ENCODE assay signal across 8 mouse cellular contexts in the genomic region with DNA sequence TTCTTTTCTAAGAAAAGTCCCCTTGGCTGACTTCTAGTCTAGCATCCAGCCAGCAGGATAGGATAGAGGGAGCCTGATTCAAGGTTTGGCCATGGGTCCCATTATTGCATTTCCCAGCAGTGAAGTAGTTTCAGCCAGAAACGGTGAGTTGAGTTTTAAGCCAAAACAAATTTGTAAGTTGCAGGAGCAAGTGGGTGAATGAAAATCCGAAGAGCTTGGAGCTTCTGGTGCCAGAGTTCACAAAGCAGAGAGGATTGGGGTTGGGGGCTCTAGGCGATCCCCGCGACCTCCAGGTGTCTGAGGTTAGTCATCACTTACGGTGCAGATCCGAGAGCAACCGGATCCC. TPM values are rescaled to one million over a fixed set of nuclear protein-coding genes. Genes with fewer than 3 reads are reported as not detected.
A peak's percentile ranks its signal among the peaks of the same experiment; 100 is the strongest.
DNase-seq lines count a peak whose midpoint lies in the region; ATAC-seq lines count a peak whose summit lies in the region.

No protein-coding gene starts in this region.

- peaks cover 72% of the 10 kb centered on the region for H3K27me3 ChIP-seq in heart, embryonic 14.5 days (ENCODE audit: control insufficient read depth, insufficient read depth, low read length)
- peaks cover 76% of the 10 kb centered on the region for H3K27me3 ChIP-seq in embryonic facial prominence, embryonic 10.5 days (replicated peaks; ENCODE audit: low read depth, poor library complexity, severe bottlenecking)
- H3K27me3 ChIP-seq in hindbrain, embryonic 12.5 days, result peaks cover 70% of the 10 kb centered on the region
- peaks cover 69% of the 10 kb centered on the region for H3K27me3 ChIP-seq in midbrain, embryonic 14.5 days (ENCODE audit: control insufficient read depth, insufficient read depth, low read length)

- DNase-seq in heart, adult 8-10 months (ENCODE audit: low spot score), result no peak
- no peak for DNase-seq in embryonic facial prominence, embryonic 10.5 days (ENCODE audit: low spot score)
- no peak for DNase-seq in midbrain, embryonic 14.5 days
- DNase-seq in thymus, postnatal 4 days, result no peak
- no peak for DNase-seq in thymus, postnatal 0 days (ENCODE audit: low spot score)

- ATAC-seq in heart, embryonic 14.5 days (ENCODE audit: insufficient number of reproducible peaks, insufficient read depth, low FRiP score, low read depth), result no peak
- ATAC-seq in hindbrain, embryonic 12.5 days (ENCODE audit: low FRiP score), result no peak
- no peak for ATAC-seq in midbrain, embryonic 14.5 days (ENCODE audit: low FRiP score, low TSS enrichment)
- ATAC-seq in CD4-positive, CD25-positive, alpha-beta regulatory T cell, adult 4 months, result no peak

- peaks cover 3% of the 10 kb centered on the region; the same call in 1 of the 2 replicates for H3K9me3 ChIP-seq in heart, embryonic 14.5 days (ENCODE audit: control insufficient read depth, low read length)
- H3K9me3 ChIP-seq in embryonic facial prominence, embryonic 10.5 days, result peaks cover 6% of the 10 kb centered on the region; the same call in 1 of the 2 replicates
- peaks cover 11% of the 10 kb centered on the region for H3K9me3 ChIP-seq in hindbrain, embryonic 12.5 days (replicated peaks)
- H3K9me3 ChIP-seq in midbrain, embryonic 14.5 days (ENCODE audit: control insufficient read depth, low read length), result peaks cover 7% of the 10 kb centered on the region; the same call in 1 of the 2 replicates

- H3K9ac ChIP-seq in heart, embryonic 14.5 days (ENCODE audit: low read length), result no peak overlapping the region
- peak overlapping the region; percentile 53 for H3K9ac ChIP-seq in hindbrain, embryonic 12.5 days
- no peak overlapping the region for H3K9ac ChIP-seq in midbrain, embryonic 14.5 days (replicated peaks; ENCODE audit: low read length)

- H3K27ac ChIP-seq in heart, embryonic 14.5 days (replicated peaks in 1 of 2; ENCODE audit: control insufficient read depth in 1 of 2, insufficient read depth in 1 of 2, low read depth in 2 of 2, low read length in 2 of 2), result no peak overlapping the region
- H3K27ac ChIP-seq in embryonic facial prominence, embryonic 10.5 days (replicated peaks), result no peak overlapping the region
- H3K27ac ChIP-seq in hindbrain, embryonic 12.5 days, result 0 out of 2 replicates have a peak overlapping the region, but pooled peaks have one; percentile 74
- peak overlapping the region; percentile 60 for H3K27ac ChIP-seq in midbrain, embryonic 14.5 days (replicated peaks; ENCODE audit: low read depth, low read length)

- peaks cover 2 to 14% of the 10 kb centered on the region in 2 experiments; a peak in 3 of 4 replicates for H3K4me1 ChIP-seq in heart, embryonic 14.5 days (ENCODE audit: control insufficient read depth in 2 of 2, insufficient read depth in 2 of 2, low read length in 2 of 2)
- H3K4me1 ChIP-seq in embryonic facial prominence, embryonic 10.5 days, result peaks cover 30% of the 10 kb centered on the region
- H3K4me1 ChIP-seq in hindbrain, embryonic 12.5 days, result peaks cover 18% of the 10 kb centered on the region
- H3K4me1 ChIP-seq in midbrain, embryonic 14.5 days (ENCODE audit: control insufficient read depth, insufficient read depth, low read length), result peaks cover 6% of the 10 kb centered on the region; the same call in 1 of the 2 replicates

- WGBS in heart, embryonic 14.5 days, result under 1% methylated on average over 8 of the region's 8 CpGs
- under 1% methylated on average over 8 of the region's 8 CpGs for WGBS in embryonic facial prominence, embryonic 10.5 days
- 0% methylated on average over 8 of the region's 8 CpGs for WGBS in hindbrain, embryonic 12.5 days
- under 1% methylated on average over 8 of the region's 8 CpGs for WGBS in midbrain, embryonic 14.5 days

- peak overlapping the region; percentile 92 for H3K4me2 ChIP-seq in heart, embryonic 14.5 days (ENCODE audit: low read length)
- peak overlapping the region; percentile 86 for H3K4me2 ChIP-seq in hindbrain, embryonic 12.5 days (replicated peaks)
- peak overlapping the region; percentile 66 for H3K4me2 ChIP-seq in midbrain, embryonic 14.5 days (ENCODE audit: low read length)

- no peaks in the 10 kb centered on the region for H3K36me3 ChIP-seq in heart, embryonic 14.5 days (ENCODE audit: control insufficient read depth, insufficient read depth, low read length)
- H3K36me3 ChIP-seq in embryonic facial prominence, embryonic 10.5 days (replicated peaks), result no peaks in the 10 kb centered on the region
- H3K36me3 ChIP-seq in hindbrain, embryonic 12.5 days, result no peaks in the 10 kb centered on the region
- H3K36me3 ChIP-seq in midbrain, embryonic 14.5 days (ENCODE audit: control insufficient read depth, insufficient read depth, low read length), result no peaks in the 10 kb centered on the region

- H3K4me3 ChIP-seq in heart, embryonic 14.5 days (ENCODE audit: control insufficient read depth in 1 of 2, insufficient read depth in 1 of 2, low read depth in 1 of 2, low read length in 2 of 2), result peak overlapping the region; percentile 46 to 50; a peak in 2 of 4 replicates
- peak overlapping the region; percentile 68 for H3K4me3 ChIP-seq in embryonic facial prominence, embryonic 10.5 days
- H3K4me3 ChIP-seq in hindbrain, embryonic 12.5 days, result peak overlapping the region; percentile 49
- H3K4me3 ChIP-seq in midbrain, embryonic 14.5 days (replicated peaks; ENCODE audit: low read depth, low read length), result peak overlapping the region; percentile 37

RNA-seq across cellular contexts. Expression of a gene that starts 1.1 kb away (rescaled TPM):
- not detected in 2 replicates for polyA plus RNA-seq in heart, embryonic 14.5 days (2014; fragmentation: Nextera tagmentation; extraction: Ambion mirVana)
- not detected for total RNA-seq in heart, adult 8-10 months (2022)
- polyA plus RNA-seq in embryonic facial prominence, embryonic 10.5 days (2016; fragmentation: Nextera tagmentation; extraction: Ambion mirVana), result 2.6 and 4.9 TPM in 2 replicates
- 10.3 and 16.3 TPM in 2 replicates for polyA plus RNA-seq in hindbrain, embryonic 12.5 days (2016; fragmentation: Nextera tagmentation; extraction: Ambion mirVana)
- polyA plus RNA-seq in midbrain, embryonic 14.5 days (2014; fragmentation: Nextera tagmentation; extraction: Ambion mirVana), result 7.1 TPM in 2 replicates
- polyA plus RNA-seq in CD4-positive, CD25-positive, alpha-beta regulatory T cell, adult 4 months (2017; shearing (Covaris generic)), result not detected
- polyA plus RNA-seq in thymus, postnatal 0 days (2015; fragmentation: Nextera tagmentation; extraction: Ambion mirVana), result 0.08 and 0.10 TPM in 2 replicates

Comparison
In these comparisons a context has a peak if more than half of its experiments do, and no peak if none do; other contexts are left out.
1. H3K27ac ChIP-seq: peak in hindbrain, embryonic 12.5 days (single experiment) and midbrain, embryonic 14.5 days (single experiment); none in heart, embryonic 14.5 days (0 of 2) and embryonic facial prominence, embryonic 10.5 days (single experiment).
2. Peak in every context shown above with its lines, with median percentiles within 50 percentile points of each other: H3K4me2 ChIP-seq and H3K4me3 ChIP-seq.